Mouse (Mus musculus) olfactory bulb, adult 2 months (tissue): ENCODE data around the gene Cep170b.

Experiments used
- CTCF ChIP-seq: fragments of 200-500 bp; IDR thresholded peaks from 2 replicates; pipeline ENCODE4 v1.5.1; 2012; ENCODE audit warnings: low read depth, mild to moderate bottlenecking, low read length, moderate library complexity; ENCODE audit not compliant: insufficient read depth
- POLR2A ChIP-seq: fragments of 200-500 bp; IDR thresholded peaks from 2 replicates; pipeline ENCODE4 v1.6.1; 2012; ENCODE audit warnings: mild to moderate bottlenecking, low read depth, low read length, moderate library complexity; ENCODE audit not compliant: insufficient read depth

GRCm38 (mm10) chr12:112747606-112747970 lies 27.3 kb downstream of the Cep170b start:
- no peak for TF ChIP-seq CTCF
- TF ChIP-seq POLR2A: no peak
